Mouse (Mus musculus): ENCODE data around the gene Gprasp2.
A peak's percentile ranks its signal among the peaks of the same experiment; 100 is the strongest.
"Not testable (repeated sequence)": the region's sequence is repeated elsewhere in the genome, so short reads cannot be mapped to it uniquely, and the experiment has no call there.

The Gprasp2 gene

DNA sequence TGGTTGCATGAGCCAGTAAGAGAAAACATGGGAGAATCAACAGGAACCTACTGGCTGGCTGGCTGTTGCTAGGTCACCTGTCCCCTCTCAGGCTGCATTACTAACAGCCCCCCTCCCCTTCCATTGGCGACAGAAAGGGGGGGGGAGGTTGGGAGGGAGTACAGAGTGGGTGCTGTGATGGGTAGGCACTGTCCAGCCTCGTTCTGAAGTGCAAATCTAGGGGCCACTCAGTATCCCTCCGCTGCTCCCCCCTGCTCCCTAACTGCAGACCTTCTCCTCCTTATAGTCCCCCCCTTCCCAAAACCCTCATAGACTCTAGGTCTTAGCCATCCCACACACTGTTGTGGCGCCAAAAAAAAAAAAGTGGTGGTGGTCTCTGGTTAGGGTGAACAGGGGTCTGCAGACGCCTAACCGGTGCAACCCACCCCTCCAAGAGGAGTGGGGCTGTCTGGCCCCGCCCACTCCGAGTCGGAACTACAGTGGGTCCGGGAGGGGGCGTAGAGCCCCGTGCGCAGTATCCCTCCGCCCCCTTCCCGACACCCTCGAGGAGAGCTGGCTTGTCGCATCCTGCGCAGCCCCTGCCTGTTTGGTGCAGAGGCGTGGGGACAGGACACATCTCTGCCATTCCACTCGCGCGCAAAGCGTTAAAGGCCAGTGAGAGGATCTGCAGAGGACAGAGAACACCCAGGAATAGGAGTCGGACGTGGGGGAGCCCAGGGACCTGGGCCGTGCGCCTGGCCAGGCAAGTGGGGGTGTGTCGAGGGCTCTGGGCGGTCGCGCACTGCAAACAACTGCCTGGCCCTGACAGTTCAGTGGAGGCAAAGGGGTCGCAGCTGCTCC is at the start of gene Gprasp2:
Gene Gprasp2 (plus strand): TSS at position 514 of the 840 bp plus-strand sequence.
- DNase-seq (ENCODE audit: low read depth, low spot score), result peak; percentile 43

DNA sequence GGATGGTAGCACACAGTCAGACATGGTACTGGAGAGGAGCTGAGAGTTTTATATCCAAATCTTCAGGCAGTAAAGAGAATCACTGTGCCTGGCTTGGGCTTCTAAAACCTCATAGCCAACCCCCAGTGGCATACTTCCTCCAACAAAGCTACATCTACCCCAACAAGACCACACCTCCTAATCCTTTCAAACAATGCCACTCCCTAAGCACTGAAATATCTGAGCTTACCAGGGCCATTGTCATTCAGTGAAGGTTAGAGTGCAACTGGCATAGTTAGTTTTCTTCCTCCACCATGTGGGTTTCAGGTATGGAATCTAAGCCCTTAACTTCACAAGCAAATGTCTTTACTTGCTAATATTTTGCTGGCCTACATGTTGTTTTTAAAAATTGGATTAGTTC is 47.3 kb upstream of the Gprasp2 start:
- peak; percentile 20 for DNase-seq (ENCODE audit: low read depth, low spot score)

DNA sequence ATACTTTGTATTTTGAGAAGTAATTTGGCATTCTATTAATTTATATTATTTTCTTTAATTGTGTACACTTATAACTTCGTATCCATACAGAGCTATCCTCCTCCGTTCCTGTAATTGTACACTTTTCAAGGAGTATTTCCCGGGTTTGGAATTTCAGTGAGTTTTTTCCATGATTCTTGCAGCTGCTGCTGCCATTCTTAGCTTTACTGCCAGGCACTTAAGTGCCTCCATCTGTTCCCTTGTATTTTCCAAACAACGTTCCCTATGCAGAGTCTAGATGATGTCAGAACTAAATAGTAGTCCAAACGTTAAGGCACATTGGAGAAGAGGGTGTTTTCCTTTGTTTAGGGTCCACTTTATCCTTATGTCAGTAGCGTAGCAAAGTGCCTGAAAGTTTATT is 46.5 kb upstream of the Gprasp2 start:
- no peak for DNase-seq (ENCODE audit: low read depth, low spot score)

DNA sequence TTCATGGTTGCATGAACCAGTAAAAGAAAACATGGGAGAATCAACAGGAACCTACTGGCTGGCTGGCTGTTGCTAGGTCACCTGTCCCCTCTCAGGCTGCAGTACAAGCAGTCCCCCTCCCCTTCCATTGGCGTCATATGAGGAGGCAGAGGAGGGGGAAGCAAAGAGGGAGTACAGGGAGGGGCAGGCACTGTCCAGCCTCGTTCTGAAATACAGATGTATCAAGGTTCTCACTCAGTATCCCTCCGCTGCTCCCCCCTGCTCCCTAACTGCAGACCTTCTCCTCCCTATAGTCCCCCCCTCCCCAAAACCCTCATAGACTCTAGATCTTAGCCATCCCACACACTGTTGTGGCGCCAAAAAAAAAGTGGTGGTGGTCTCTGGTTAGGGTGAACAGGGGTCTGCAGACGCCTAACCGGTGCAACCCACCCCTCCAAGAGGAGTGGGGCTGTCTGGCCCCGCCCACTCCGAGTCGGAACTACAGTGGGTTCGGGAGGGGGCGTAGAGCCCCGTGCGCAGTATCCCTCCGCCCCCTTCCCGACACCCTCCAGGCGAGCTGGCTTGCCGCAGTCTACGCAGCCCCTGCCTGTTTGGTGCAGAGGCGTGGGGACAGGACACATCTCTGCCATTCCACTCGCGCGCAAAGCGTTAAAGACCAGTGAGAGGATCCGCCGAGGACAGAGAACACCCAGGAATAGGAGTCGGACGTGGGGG is 43.1 kb upstream of the Gprasp2 start:
- peak; percentile 70 for DNase-seq (ENCODE audit: low read depth, low spot score)

DNA sequence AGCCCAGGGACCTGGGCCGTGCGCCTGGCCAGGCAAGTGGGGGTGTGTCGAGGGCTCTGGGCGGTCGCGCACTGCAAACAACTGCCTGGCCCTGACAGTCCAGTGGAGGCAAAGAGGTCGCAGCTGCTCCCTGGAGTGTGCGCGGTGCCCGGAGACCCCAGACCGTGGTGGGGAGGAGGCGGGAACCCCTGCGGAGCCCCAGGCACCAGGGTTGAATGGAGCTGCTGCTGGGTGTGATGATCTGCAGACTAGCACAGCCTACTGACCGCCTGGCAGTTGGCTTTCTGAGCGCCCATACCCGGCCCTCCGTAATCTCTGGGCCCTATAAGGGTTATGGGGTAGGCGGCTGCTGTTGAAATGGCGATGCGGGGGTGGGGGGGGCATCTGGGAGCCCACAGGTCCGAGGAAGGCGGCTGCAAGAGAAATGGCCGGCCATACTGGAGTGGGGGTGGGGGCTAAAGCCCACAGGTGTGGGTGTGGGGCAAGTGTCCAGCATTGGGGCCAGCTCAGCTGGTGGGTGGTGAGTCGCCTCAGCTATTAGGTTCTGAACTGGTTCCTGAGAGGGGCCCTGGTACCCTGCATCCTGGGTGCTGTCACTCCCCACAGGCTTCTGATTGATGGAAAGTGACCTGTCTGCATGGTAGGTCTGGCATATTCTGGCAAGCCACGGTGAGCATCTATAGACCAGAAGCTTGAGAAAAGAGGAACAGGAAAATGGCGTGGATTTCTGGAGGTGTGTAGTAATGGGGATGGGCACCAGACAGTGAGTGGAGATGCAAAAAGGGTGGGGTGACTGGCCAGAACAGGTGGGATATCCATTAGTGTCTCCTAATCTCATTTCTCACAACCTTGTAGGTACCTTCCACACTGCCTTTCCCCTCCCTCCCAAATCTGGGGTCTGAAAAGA is 42.3 kb upstream of the Gprasp2 start:
- not testable (repeated sequence) for DNase-seq (ENCODE audit: low read depth, low spot score)

DNA sequence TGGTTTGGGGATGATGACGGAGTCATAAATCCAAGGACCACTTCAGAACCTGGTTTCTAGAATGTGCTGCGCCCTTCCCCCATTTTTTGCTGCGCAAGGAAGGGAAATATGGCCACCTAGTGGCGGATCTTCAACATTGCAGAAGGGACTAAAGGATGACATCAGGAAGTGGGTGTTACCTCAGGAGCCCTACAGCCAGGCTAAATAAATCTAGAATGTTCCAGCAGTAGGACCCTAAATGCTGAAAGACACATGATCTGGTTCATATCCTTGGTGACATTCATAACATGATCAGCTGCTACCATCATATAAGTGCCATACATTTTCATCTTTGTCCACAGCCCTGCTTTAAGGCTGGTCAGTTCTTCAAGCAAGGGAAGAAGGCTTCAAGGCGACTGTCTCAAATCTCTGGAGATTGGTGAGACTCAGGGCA is 41.6 kb upstream of the Gprasp2 start, which contains the start of gene Bhlhb9:
Gene Bhlhb9 (plus strand): TSS at position 383 of the 433 bp plus-strand sequence.
- DNase-seq (ENCODE audit: low read depth, low spot score), result peak; percentile 50

DNA sequence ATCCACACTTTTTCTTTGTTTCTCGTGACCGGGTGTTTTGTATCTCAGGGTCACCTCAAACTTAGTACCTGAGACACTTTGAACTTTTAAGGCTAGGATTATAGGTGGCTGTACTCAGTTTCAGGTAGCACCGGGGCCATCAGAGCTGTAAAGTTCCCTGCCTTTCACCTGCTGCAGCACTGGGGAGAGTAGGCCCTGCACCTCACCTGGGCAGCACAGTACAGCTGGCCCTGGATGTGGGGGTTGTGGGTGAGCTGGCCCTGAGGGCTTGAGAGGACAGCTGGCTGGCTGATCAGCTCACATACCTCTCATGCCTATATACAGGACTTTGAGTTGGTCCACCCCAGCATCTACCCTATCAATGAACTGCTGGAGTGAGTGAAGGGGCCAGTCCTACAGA is 34.7 kb upstream of the Gprasp2 start:
- no peak for DNase-seq (ENCODE audit: low read depth, low spot score)

DNA sequence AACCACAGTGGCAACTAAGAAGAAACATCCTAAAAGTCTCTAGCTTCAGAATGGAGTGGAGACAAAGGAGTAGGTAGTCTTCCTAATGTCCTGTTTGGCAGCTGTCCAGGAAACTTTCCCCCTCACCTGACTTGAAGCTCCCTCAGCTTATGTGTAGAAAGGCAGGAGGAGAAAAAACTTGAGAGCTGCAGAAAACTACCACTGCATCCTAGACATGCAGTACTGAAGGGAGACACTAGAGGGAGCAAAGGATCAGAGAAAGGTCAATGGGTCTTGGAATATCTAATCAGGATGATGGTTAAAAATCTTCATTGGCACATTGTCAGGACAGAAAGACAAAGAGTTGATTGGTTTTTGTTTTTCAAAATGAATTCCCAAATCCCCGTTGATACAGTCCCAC is 33.1 kb upstream of the Gprasp2 start:
- peak; percentile 54 for DNase-seq (ENCODE audit: low read depth, low spot score)

DNA sequence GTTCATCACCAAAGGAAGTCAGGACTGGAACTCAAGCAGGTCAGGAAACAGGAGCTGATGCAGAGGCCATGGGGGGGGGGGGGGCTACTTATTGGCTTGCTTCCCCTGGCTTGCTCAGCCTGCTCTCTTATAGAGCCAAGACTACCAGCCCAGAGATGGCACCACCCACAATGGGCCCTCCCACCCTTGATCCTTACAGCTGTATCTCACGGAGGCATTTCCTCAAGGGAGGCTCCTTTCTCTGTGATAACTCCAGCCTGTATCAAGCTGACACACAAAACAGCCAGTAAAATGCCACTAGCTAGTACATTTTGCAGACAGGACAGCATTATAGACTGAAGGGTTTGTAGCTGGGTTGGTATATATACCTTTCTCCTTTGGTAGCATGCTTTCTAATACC is 2.9 kb upstream of the Gprasp2 start:
- not testable (repeated sequence) for DNase-seq (ENCODE audit: low read depth, low spot score)

DNA sequence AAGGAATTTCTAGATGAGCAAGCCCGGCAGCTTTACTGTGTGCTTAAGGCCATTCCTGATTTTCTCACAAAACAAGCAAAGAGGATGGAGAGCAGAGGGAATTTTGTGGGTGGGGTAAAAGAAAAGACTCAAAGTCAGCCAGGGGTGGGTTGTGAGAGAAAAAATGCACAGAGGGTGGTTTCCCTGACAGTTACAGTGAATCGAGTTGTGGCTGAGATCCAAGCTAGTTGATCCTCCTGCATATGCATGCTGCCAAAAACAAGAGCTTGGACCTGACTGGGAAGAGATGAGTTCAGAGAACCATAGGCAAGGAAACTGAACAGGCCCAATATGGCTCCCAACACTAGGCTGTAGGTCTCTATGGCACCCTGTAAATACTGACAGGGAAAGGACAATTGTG is 938 bp upstream of the Gprasp2 start:
- DNase-seq (ENCODE audit: low read depth, low spot score), result no peak

DNA sequence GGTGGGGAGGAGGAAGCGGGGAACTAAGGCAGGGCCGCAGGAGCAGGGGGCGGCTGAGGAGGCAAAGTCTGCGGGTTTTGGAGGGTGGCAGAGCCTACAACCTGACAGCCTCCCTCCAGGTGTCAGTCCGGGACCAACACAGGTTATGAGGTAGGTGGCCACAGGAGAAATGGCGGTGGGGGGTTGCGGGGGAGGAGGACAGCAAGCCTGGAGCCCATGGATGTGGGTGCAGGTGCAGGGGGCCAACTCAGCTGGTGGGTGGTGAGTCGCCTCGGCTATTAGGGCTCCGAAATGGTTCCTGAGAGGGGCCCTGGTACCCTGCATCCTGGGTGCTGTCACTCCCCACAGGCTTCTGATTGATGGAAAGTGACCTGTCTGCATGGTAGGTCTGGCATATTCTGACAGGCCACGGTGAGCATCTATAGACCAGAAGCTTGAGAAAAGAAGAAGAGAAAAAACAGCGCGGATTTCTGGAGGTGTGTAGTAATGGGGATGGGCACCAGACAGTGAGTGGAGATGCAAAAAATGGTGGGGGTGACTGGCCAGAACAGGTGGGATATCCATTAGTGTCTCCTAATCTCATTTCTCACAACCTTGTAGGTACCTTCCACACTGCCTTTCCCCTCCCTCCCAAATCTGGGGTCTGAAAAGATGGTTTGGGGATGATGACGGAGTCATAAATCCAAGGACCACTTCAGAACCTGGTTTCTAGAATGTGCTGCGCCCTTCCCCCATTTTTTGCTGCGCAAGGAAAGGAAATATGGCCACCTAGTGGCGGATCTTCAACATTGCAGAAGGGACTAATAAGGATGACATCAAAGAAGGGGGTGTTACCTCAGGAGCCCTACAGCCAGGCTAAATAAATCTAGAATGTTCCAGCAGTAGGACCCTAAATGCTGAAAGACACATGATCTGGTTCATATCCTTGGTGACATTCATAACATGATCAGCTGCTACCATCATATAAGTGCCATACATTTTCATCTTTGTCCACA is 860 bp downstream of the Gprasp2 start:
- peak; percentile 45 for DNase-seq (ENCODE audit: low read depth, low spot score)

DNA sequence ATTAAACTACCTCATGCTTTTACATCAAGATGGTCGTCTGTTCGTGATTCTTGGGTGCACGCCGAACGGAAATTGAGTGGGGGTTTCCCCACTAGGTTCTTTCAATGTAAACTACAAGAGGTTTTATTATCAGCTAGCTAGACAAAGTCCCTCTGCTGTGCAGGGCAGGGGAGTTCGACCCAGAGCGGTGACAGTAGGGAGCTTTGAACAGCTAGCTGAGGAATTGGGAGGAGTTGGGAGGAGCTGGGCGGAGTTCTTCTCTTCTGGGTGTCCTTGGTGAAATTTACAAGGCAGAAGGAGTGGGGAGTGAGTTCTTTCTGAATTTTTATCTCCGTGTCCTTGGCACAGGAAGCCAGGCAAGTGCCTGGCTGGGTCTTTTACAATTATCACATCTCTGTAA is 28.0 kb downstream of the Gprasp2 start:
- peak; percentile 51 for DNase-seq (ENCODE audit: low read depth, low spot score)

DNA sequence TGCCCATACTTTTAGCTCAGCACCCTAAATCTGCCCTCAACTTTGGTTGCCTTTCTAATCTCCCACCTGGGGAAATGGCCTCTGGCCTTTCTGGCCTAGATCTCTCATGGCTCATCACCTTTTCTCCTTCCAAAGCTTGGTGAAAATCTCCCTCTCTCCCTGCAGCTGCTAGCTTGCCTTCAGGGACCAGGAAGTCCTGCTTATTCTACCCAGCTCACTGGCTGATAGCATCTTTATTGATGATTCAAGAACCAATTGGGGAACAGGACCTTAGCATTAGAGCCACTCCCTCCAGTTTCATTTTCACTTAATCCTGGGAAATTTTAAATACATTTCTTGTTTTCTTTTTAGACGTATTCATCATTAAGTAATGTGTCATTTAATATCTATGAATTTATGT is 37.8 kb downstream of the Gprasp2 start:
- no peak for DNase-seq (ENCODE audit: low read depth, low spot score)

DNA sequence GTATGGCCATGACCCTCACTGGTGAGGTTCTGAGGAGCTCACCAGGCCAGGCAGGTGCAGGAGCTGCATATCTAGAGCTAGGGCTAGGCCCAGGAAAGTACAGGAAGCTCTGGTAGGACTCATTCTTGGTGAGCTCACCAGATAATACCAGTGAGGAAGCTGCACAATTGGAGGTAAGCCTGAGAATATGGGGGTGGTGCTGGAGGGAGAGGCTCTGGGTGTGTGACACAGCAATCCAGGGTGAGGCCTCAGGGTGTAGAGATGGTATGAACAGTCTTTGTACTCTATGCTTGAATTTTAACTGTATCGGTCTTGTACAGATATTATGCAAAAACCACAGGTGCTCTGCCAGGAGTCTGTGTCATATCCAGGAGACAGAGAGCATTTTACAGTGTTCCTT is 40.8 kb downstream of the Gprasp2 start:
- DNase-seq (ENCODE audit: low read depth, low spot score), result no peak

DNA sequence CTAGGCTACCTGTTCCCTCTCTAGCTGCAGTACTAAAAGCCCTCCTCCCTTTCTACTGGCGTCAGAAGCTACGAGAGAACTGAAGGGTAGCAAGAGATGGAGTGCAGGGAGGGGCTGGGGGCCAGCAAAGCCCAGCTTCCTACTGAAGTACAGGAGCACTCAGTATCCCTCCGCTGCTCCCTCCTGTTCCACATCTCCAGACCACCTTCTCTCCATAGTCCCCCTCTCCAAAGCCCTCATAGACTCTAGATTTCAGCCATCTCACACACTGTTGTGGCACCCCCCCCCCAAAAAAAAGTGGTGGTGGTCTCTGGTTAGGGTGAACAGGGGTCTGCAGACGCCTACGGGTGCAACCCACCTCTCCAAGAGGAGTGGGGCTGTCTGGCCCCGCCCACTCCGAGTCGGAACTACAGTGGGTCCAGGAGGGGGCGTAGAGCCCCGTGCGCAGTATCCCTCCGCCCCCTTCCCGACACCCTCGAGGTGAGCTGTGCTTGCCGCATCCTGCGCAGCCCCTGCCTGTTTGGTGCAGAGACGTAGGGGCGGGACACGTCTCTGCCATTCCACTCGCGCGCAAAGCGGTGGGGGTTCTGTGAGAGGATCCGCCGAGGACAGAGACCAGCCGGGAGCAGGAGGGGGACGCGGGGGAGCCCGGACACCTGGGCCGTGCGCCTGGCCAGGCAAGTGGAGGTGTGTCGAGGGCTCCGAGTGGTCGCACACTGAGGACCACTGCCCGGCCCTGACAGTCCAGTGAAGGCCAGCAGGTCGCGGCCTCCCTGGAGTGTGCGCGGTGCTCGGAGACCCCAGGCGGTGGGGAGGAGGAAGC is 46.8 kb downstream of the Gprasp2 start:
- peak; percentile 88 for DNase-seq (ENCODE audit: low read depth, low spot score)

DNA sequence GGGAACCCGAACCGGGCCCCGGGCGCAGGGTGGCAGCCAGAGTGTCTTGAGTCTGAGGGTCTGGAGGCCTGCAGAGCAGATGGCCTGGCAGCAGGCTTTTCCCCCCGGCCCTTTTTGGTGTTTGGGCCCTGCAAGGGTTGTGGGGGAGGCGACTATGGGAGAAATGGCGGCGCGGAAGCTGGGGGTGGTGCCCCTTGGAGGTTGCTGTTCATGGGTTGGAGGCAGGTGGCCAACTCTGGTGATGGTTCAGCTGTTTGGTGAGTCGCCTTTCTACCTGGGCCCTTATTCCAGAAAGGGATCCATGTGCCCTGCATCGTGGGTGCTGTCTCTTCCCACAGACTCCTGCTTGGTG is 47.4 kb downstream of the Gprasp2 start:
- peak; percentile 11 for DNase-seq (ENCODE audit: low read depth, low spot score)
